Mouse (Mus musculus): ENCODE results near the gene Agr2.

- TF ChIP-seq GATA1 (IDR thresholded peaks at IDR 0.05; ENCODE audit: low read length) (no peak), TAL1 (IDR thresholded peaks at IDR 0.05; ENCODE audit: low read length) (no peak)
These were observed 876 bp downstream of the Agr2 start for GRCm38 (mm10) chr12:35993583-35993982.

Data from erythroblast, embryonic 14.5 days (primary cell).